Mouse (Mus musculus): ENCODE measurements around the gene Rtn4. TPM values are rescaled to one million over a fixed set of nuclear protein-coding genes. Genes with fewer than 3 reads are reported as not detected.

The Rtn4 gene
- polyA plus RNA-seq, 1 experiment: 773 TPM

DNA sequence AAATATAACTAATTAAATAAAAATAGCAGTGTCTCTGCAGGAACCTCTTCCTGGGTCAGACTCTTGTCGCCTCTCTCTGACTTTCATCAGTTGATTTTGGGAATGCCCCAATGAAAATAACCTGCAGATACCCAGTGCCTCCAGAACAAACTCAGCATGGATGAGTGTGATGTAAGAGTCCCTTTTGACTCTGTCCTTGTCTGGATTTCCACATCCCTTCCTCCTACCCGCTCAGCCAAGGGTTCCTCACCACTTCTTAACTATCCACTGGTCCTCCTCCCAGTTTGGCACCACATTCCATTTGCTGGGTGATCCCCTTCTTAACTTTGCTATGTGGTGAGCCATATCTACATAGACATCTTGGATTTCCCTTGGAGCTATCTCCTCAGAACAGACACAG lies 98.0 kb downstream of the Rtn4 start:
- H3K4me1 ChIP-seq (ENCODE audit: control insufficient read depth, insufficient read depth, low read length): peaks cover 8% of the 10 kb centered on the region
- H3K27ac ChIP-seq (ENCODE audit: insufficient read depth, low read length): no peak overlapping the region
- no peak for TF ChIP-seq CTCF (IDR thresholded peaks at IDR 0.05; ENCODE audit: borderline replicate concordance, insufficient read depth, low read length)
- TF ChIP-seq POLR2A (IDR thresholded peaks at IDR 0.05; ENCODE audit: low read depth, low read length): no peak
- no peak overlapping the region for H3K4me3 ChIP-seq (ENCODE audit: insufficient read depth, low read length)

Other genes with a start within 250 kb of the Rtn4 start
- gene Prorsd1, start 177.9 kb upstream of the Rtn4 start, polyA plus RNA-seq (2011; ENCODE audit: insufficient read length, low read depth, missing spikeins): 22.5 and 24.0 TPM in 2 replicates
- gene Mtif2, start 166.5 kb upstream of the Rtn4 start, polyA plus RNA-seq (2011; ENCODE audit: insufficient read length, low read depth, missing spikeins): 23.8 TPM in 2 replicates
- 0.49 TPM in 1 of 2 replicates, not detected in the other for gene Clhc1, start 145.0 kb upstream of the Rtn4 start, polyA plus RNA-seq (2011; ENCODE audit: insufficient read length, low read depth, missing spikeins)
- gene Rps27a, start 144.8 kb upstream of the Rtn4 start, polyA plus RNA-seq (2011; ENCODE audit: insufficient read length, low read depth, missing spikeins): 1,861 and 1,959 TPM in 2 replicates
- gene 4931440F15Rik, start 132.7 kb downstream of the Rtn4 start, polyA plus RNA-seq (2011; ENCODE audit: insufficient read length, low read depth, missing spikeins): 0.21 TPM in 1 of 2 replicates, not detected in the other